Mouse (Mus musculus) ES-Bruce4 (cell line): ENCODE results near the gene Mdga1.
A peak's percentile ranks its signal among the peaks of the same experiment; 100 is the strongest.

Experiments used
- CTCF ChIP-seq: IDR thresholded peaks from one replicate; pipeline ENCODE4 v1.8.1; 2011; ENCODE audit warnings: low read depth, low read length
- EP300 ChIP-seq: IDR thresholded peaks from 2 replicates; pipeline ENCODE4 v1.6.1; 2011; ENCODE audit warnings: low read depth, low read length; ENCODE audit not compliant: insufficient read depth
- POLR2A ChIP-seq: IDR thresholded peaks from one replicate; pipeline ENCODE4 v1.8.1; 2011; ENCODE audit warnings: low read length; ENCODE audit not compliant: insufficient read depth

- TF ChIP-seq POLR2A (no peak), CTCF (peak; percentile 12), EP300 (no peak)
These were observed 173.1 kb downstream of the Mdga1 start for GRCm38 (mm10) chr17:29796787-29797186.
